Mouse (Mus musculus): ENCODE data around the gene Gm42878.

DNA sequence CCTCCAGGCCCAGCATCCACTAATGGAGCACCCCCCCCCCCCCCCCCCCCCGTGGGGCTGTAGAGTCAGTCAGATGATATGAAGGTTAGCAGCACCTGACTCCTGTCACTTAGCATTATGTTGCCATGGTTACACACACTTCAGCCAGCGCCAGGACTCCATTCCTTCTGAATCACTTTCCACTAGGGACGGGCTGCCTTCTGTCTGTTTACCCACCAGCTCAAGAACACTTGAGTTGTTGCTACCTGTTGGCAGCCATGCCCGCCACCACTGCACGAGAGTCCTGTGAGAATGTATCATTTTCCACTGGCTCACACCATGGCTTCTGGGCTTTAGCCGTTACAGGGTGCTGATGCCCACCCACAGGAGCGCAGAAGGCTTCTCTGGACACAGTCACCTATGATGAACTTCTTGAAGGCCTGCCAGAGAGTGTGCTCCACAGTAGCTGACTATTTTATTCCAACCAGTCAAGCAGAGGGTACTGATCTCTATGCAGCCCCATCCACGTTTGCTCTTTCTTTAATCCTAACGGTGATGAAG lies 24.7 kb upstream of the Gm42878 start:
- no peak for TF ChIP-seq CTCF (IDR thresholded peaks at IDR 0.05; ENCODE audit: borderline replicate concordance, insufficient read depth, low read length)
- no peak for TF ChIP-seq POLR2A (IDR thresholded peaks at IDR 0.05; ENCODE audit: low read depth, low read length)

All from embryonic fibroblast, embryonic 13.5 days (primary cell).